Mouse (Mus musculus) MEL (cell line): ENCODE results near the gene Rab30.

Source experiments
- CTCF ChIP-seq, 3 experiments: IDR thresholded peaks in 2 of 3; conservative IDR thresholded peaks in 1 of 3; 2 replicates each; pipeline ENCODE4 v1.5.1; 2011 to 2012; ENCODE audit warnings: low read length in 3 of 3, low read depth in 2 of 3, mild to moderate bottlenecking in 2 of 3, improper control_type of control experiment in 1 of 3, inconsistent platforms in 1 of 3, mixed read lengths in 1 of 3, moderate library complexity in 1 of 3; ENCODE audit not compliant: control insufficient read depth in 1 of 3, insufficient read depth in 1 of 3, poor library complexity in 1 of 3, severe bottlenecking in 1 of 3
- ETS1 ChIP-seq: IDR thresholded peaks from 2 replicates; pipeline ENCODE4 v1.6.1; 2012; ENCODE audit warnings: low read depth, mild to moderate bottlenecking, inconsistent platforms, low read length, improper control_type of control experiment, moderate library complexity
- POLR2A ChIP-seq, 2 experiments: IDR thresholded peaks; 2 replicates each; pipeline ENCODE4 v1.6.1; 2011 to 2012; ENCODE audit warnings: low read length in 2 of 2, mild to moderate bottlenecking in 2 of 2, control low read depth in 1 of 2, improper control_type of control experiment in 1 of 2, low read depth in 1 of 2, moderate library complexity in 1 of 2; ENCODE audit not compliant: control insufficient read depth in 1 of 2, insufficient read depth in 1 of 2, poor library complexity in 1 of 2
- POLR2AphosphoS2 ChIP-seq: IDR thresholded peaks from 2 replicates; pipeline ENCODE4 v1.6.1; 2011; ENCODE audit warnings: low read length, improper control_type of control experiment
- ZC3H11A ChIP-seq: IDR thresholded peaks from 2 replicates; pipeline ENCODE4 v1.6.1; 2012; ENCODE audit warnings: low read depth, mild to moderate bottlenecking, inconsistent platforms, low read length, improper control_type of control experiment

GRCm38 (mm10) chr7:92740411-92741115 lies 840 bp upstream of the Rab30 start:
- TF ChIP-seq POLR2AphosphoS2 = no peak; the same call in 1 of the 2 replicates
- no peak for TF ChIP-seq POLR2A (IDR thresholded peaks at IDR 0.05; ENCODE audit: control insufficient read depth in 1 of 2, insufficient read depth in 1 of 2, low read depth in 1 of 2, low read length in 2 of 2, poor library complexity in 1 of 2)
- TF ChIP-seq ETS1 = no peak
- TF ChIP-seq CTCF (IDR thresholded peaks at IDR 0.05 in 2 of 3, conservative IDR thresholded peaks at IDR 0.05 in 1 of 3; ENCODE audit: control insufficient read depth in 1 of 3, insufficient read depth in 1 of 3, low read depth in 2 of 3, low read length in 3 of 3, poor library complexity in 1 of 3, severe bottlenecking in 1 of 3) = no peak
- no peak for TF ChIP-seq ZC3H11A
